Mouse (Mus musculus) CD4-positive, CD25-positive, alpha-beta regulatory T cell, adult 4 months (primary cell): ENCODE results near the gene Sept1. TPM values are rescaled to one million over a fixed set of nuclear protein-coding genes. Genes with fewer than 3 reads are reported as not detected.

Experiments
- ATAC-seq: one replicate; pipeline ENCODE4 v1.8.0; 2017
- polyA plus RNA-seq, 2 experiments: library from polyadenylated mRNA; unstranded; fragments of 100-300 nt; shearing (Covaris generic); gene quantifications; one replicate each; pipeline ENCODE4 v1.2.1; 2017

Gene Sept1
- 100 to 1,000 TPM; 819 to 912 TPM for polyA plus RNA-seq

DNA sequence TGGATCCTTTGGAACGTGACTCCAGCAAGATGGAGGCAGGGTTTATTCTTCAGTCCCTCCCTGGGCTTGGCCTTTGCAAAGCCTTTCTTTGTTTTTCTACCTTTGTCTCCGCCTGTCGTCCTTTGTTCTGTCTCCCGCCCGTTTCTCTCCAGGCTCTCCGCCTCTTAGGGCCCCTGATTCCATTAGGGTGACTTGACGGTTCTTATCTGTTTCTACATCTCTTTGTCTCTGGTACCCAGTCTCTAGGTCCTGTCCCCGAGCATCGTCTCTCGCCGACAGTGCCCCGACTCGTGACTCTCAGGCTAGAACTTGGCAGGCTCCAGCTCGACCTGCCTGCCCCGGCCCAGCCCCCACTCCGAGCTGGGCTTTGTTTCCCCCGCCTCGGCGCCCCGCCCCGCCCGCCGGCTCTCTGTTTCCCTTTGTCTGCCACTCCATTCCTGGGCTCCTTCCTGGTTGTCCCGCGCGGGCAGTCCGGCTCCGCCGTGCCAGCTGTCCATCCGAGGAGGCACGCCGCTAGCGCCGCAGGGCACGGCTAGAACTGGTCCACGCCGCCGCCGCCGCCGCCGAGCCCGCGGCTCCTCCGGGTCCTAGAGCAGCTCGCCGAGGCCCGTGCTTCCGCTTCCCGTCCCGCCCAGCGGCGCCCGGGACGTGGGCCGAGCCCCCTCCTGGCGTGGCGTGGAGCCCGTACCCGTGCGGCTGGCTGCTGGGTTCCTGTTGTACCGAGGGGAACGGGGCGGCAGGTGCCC lies at the start of gene Sept1, which contains the start of gene Zfp553:
Gene Sept1 (minus strand): TSS at position 509 of the 746 bp plus-strand sequence.
Gene Zfp553 (plus strand): TSS at position 440 of the 746 bp plus-strand sequence.
- ATAC-seq, result peak; percentile 81

DNA sequence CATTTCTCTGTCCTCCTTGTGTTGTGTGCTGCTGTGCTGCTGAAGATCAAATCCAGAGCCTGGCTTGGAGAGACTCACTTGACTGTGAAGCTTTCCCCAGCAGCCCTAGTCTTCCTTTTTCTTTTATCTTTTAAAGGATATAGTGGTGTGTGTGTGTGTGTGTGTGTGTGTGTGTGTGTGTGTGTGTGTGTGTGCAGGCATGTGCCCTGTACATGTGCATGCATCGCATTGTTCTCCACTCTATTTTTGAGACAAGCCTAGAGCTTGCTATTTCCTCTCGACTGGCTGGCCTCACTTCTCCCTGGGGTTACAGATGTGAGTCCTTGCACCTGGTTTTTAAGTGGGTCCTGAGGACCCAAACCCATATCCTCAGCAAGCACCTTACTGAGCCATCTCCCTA lies 49.3 kb upstream of the Sept1 start:
- ATAC-seq, result no peak

DNA sequence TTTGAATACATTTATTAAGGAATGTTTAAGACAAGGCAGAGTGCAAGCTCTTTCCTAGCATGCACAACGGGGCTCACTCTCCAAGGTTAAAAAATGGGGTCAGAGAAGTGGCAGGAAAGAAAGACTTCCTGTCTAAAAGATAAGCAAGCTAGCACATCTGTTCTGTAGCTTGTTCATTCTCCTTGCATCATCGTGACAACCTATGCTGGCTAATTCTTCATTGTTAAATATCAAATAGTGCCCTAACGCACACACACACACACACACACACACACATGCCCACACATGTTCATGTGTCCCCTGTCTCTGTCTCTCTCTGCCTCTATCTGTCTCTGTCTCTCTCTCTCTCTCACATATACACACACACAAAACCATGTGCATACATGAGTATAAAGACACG lies 48.2 kb upstream of the Sept1 start:
- ATAC-seq, result peak; percentile 29

DNA sequence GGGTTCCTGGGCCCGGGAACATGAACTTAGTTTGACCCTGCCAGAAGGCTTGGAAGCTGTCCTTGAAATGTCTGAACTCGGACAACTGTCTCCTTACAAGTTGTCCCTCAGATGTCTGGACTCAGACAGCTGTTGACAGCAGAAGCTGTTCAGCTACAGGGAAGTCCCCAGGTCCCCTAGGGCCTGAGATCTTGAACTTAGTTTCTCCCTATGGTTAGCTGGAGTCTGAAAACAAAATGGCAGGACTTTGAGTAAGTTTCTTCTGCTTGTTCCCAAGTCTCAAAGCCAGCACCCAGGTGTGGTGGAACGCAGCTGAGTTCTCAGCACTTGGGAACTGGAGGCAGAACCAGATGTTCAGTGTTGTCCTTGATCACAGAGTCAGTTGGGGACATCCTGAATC lies 47.2 kb upstream of the Sept1 start:
- no peak for ATAC-seq

DNA sequence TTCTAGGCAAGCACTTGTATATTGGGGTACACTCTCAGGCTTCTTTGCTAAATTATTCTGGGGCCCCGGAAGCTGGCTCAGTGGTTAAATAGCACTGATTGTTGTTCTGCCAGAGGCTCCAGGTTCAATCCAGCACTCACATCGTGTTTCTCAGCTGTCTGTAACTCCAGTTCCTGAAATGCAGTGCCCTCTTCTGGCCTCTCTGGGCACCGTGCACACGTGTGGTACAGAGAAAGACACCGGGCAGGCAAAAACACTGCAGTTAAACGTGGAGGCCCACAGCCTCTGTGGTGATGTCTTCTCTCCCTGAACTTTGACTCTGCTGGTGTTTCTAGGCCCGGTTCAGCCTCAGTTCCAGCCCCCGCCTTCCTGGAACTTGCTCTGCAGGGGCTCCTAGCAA lies 45.4 kb upstream of the Sept1 start:
- peak; percentile 58 for ATAC-seq

DNA sequence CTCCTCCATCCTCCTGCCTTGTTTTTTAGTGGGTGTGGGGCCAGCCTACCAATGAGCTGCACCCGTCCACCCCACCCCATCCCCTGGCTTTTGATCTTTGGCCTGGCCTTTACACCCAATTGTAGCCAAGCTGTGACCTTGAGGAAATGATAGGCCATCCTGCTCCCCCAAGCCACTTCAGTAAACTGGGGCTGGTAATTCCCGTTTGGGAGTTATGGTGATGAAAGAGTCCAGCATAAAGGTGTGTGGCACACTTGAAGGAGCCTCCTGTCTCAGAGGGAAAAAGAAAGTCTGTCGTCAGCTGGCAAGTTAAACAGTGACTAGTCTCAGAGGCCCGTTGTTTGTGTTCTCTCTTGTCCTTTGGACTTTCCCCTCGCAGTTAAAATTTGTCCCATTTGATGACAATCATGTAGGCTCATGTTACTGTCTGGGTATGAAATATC lies 43.6 kb upstream of the Sept1 start:
- ATAC-seq, result no peak

DNA sequence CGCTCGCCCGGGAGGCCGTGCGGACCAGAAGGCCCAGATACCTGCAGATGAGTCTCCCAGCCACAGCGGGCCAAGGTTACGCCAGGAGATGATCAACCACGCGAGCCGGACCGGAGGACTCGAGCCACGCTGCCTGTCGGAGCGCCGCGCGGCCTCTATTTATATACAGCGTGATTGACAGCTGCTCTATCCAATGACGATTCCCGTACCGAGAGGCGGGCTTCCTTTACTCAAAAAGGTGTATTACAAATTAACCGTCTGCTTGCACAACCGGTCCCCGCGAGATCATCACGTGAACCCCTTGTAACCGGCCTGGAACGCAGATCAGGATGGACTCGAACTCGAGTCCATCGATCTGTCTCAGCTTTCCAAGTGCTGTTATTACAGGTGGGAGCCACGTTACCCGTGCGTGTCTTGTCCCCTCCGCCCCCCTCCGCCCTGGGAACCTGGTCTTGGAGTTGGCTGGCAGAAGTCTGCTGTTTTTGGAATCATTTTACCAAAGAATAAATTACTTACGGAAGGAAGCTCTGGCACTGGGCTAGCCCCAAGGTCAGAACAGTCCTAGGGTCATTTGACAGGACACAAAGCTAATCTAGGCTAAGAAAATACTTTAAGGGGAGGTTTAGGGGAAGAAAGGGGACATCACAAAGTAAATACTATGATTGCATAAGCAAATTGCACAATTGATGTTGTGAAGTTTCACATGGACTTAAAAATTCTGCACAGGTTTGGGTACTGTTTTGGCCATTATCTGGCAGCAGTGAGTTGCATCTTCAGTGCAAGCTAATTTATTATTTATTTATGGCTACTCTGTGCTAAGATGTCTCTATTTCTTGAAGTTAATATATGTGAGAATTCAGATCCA lies 41.2 kb upstream of the Sept1 start, which contains the start of gene Sephs2:
Gene Sephs2 (minus strand): TSS at position 131 of the 865 bp plus-strand sequence.
- peak; percentile 96 for ATAC-seq

DNA sequence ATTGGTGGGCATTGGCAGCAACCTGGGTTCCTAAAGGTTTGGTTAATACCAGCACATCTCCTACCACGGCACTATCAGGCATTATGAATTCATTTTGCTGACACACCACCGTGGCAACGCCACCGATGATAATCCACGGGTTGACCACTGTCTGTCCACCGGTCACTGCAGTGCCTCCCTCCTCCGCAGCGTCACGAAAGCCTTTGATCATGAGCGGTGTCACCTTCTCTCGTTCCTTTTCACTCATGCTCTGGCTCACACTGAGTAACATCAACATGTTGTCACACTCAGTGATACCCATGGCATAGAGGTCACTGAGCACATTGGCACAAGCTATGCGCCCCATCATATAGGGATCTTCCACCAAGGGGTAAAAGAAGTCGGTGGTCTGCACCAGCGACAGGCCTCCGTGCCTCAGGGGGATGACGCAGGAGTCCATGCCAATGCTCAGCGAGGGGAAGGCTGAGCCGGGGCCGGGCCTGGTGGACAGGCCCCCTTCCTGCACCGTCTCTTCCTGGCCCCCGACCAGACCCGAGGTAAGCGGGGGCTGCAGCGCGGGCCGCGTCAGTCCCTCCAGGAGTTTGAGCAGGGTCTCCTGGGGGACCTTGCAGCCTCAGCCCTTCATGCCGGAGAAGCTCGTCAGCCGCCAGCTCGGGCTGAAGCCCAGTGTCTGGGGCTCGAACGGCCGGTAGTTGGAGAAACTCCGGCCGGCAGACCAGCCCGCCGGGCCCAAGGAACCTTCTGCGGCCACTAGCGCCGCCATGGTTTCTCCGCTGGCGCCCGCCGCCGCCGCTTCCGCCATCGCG lies 40.4 kb upstream of the Sept1 start:
- peak; percentile 27 for ATAC-seq

DNA sequence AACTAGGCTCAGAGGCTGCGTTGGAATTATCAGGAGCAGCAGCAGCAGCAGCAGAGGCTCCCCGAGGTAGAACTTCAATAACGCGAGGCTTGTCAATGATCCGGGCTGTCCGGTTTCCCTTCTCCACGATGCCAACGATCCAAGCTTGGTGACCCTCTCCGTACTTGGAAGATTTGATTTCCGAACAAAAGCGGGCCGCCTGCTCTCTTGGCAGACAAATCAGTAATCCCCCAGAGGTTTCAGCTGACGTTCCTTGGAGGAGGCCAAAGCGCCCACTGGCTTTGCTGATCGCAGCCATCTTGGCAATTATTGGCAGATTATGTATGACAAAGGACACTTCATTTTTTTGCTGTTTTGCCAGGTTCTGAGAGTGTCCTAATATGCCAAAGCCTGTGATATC lies 39.6 kb upstream of the Sept1 start:
- no peak for ATAC-seq

DNA sequence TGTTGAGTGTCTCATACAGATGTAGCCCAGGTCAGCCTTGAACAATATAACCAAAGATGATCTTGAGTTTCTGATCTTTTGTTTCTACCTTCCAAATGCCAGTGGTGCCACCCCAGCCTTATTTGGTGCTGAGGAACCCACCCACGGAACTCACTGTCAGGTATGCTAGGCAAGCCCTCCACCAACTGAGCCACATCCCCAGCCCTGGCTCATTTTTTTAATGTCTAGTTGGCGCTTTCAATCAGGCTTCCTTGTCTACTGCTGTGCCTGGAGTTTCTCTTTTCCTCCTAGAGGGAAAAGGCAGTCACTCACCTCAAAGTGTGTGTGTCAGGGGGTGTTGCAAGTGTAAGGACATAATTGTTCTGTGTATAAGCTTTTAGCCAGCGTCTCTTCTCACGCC lies 38.2 kb upstream of the Sept1 start:
- no peak for ATAC-seq

DNA sequence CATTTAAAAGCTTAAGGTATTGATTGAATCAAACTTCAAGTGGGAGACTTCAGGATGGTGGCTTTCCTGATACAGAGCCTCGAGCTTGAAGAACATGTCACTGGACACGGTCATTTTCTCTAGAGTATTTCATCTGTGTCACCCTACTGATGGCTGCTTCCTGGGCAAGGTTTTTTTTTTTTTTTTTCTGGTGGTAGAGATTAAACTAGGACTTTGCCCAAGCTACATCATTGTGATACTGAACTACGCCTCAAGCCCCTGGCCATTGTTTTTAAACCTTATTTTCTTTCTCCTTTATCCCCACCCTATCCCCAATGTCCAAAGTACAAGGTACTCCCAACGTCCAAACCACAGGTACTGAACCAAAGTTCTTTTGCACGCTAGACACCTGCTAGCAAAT lies 37.7 kb upstream of the Sept1 start:
- ATAC-seq, result no peak

DNA sequence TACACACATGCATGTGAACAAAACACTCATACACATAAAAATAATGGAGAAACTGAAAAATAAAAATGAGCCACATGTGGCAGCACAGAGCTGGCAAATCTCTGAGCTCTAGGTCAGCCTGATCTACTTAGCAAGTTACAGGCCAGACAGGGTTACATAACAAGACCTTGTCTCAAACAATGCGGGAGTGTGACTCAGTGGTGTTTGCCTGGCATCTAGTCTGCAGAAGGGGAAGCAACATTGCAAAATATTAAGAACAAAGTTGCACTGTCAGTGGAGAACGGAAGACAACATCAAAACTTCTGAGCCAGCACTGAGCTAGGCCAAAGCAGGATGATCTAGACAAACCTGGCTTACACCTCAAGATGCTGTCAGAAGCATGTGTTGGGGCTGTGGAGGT lies 37.3 kb upstream of the Sept1 start:
- no peak for ATAC-seq

DNA sequence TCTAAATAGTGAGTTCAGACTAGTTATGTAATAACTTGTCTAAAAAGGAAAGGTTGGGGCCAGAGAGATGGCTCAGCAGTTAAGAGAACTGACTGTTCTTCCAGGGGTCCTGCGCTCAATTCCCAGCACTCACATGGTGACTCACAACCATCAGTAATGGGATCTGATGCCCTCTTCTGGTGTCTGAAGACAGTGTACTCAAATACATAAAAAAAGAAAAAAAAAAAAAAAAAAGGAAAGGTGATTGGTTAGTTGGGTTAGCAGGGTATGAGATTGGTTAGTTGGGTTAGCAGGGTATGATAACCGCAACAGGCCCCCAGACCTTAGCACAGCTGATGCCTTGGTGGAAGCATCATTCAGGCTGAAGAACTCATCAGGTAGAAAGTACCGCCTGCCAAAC lies 30.6 kb upstream of the Sept1 start:
- ATAC-seq, result no peak

DNA sequence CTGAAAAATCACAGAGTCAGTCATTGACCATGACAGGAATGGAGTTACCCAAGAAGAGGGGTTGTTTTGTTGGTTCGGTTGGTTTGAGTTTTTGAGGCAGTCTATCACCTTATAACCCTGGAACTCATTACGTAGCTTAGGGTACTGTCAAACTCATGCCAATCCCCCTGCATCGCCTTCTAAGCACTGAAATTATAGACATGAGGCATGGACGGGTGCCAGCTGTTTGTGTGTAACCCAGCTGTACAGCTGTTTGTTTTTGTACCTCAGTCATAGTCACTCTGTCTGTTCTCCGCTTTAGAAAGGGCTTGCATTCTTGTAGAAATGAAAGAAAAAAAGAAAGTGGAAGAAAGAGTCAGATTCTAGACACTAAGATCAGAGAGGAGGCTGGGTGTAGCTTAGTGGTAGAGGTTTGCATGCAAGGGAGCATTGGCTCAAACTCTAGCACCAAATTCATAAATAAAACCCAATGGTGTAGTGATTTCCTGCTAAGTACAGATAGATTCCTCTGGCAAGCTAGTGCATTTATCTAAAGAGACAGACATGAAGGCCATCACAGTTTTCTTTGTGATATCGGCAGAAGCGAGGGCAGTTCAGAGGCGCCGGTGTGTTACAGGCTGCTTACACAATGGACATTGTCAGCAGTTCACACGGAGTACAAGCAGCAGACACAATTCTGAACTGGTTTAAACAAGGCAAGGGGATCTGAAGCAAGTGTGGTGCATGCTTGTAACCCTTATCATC lies 29.5 kb upstream of the Sept1 start:
- no peak for ATAC-seq

DNA sequence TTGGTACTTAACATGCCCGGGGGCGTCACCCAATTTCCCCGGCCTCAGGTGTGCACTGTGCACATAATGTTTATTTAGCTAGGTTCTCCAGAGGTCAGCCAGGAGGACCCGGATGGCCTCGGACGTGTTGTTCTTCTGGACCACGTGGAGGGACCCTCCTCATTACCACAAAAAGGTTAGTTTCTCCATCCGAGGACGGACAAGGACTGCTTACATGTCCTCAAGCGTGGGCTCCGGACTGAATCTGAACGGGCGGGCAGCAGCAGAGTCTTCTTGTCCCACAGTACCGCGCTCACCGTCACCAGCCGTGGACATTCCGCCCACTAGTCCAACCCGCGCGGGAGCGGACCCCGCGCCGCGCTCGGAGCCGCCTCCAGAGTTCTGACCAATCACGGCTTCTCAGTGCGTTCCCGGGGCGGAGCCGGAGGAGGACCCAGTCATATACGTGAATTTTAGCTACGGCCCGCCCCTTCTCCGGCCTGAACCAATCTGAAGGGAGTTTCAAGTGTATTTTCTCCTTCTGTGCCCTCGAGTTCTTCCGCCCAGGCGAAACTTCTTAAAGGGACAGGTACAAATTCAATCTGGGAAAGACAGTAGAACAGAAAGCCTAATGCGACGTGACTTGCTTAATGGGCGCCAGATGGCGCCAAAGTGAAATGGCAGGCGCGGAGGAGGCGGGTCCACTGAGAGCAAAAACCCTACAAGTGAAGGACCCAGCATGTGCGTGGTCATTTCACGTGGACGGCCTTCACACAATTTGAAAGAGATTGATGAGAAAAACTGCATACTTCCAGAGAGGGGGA lies 27.6 kb upstream of the Sept1 start, which contains the start of gene Dctpp1:
Gene Dctpp1 (minus strand): TSS at position 401 of the 803 bp plus-strand sequence.
- ATAC-seq, result peak; percentile 98

DNA sequence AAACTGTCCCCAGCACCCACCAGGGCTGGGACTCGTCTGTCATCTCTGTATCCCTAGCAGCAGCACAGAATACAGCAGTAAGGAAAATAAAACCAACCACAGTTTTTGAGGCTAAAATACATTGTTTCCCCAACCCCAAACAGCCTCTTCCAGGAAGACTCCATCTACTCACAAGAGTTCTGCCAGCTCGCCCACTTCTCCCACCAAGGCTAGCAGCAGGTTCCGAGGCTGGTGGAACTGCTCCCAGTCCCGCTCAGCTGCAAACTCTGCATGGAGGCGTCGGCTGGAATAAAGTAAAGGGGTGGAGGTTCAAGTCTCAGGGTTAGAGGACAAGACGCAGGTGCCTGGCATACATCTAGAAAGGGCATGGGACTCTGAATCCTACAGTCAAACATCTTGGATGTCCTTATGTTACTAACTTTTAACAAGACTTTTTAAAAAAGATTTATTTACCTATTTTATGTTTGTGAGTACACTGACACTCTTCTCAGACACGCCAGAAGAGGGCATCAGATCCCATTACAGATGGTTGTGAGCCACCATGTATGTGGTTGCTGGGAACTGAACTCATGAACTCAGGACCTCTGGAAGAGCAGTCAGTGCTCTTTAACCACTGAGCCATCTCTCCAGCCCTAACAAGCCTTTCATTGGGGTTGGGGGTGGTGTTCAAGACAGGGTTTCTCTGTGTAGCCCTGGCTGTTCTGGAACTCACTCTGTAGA lies 26.4 kb upstream of the Sept1 start:
- ATAC-seq, result no peak

DNA sequence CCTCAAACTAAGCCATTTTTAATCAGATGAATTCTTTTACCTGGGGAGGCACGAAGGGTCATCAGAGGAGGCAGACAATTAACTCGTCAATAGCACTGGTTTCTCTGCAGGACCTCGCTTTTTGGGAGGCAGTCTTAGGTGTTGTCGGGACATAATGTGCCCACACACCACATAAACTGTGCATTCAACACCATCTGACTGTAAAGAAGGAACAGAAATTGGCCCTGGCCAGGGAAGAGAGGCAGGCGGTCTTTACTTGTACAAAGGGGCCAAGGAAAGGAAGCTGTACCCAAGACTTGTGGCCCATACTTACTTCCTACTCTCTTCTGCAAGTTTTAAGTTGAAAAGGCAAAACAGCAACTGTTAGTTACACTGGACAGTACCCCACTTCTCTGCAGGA lies 23.6 kb upstream of the Sept1 start:
- no peak for ATAC-seq

DNA sequence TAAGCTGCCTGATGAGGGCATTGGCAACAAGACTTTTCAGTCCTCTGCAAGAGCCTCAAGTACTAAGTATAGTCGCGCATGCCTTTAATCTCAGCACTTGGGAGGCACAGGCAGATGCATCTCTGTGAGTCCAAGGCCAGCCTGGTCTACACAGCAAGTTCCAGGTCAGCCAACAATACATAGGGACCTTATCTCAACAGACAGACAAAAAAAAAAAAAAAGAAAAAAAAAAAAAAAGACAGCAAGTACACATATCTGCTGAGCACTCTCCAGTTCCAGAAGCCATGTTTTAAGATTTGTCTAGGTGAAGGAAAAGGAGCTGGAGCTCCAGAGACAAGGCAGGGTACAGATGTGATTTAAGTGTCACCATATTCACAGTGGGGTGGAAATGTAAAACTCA lies 23.0 kb upstream of the Sept1 start:
- no peak for ATAC-seq

DNA sequence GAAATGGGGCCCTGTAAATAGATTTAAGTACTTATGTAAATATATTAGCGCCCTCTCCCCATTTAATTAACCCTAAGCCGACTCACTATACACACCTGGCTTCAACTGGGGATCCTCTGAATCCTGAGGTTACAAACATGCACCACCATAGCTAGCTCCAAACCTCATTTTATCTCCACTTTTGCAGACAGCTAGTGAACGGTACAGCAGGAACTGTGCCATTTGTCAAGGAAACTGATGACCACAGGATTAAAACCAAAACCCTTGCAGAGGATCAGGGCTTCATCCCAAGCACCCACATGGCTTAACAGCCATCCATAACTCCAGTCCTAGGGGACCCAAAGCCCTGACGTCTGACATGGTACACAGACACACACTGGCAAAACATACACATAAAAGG lies 22.1 kb upstream of the Sept1 start:
- no peak for ATAC-seq
